In genomic region chr6:90825063-90825462, GRCm38 (mm10) we compare ENCODE assay signal across 14 mouse cellular contexts.
DNase-seq lines count a peak whose midpoint lies in the region; ATAC-seq and TF ChIP-seq lines count a peak whose summit lies in the region.
"Had no signal": no experiment of that assay in that cellular context is flagged by ENCODE, and none has a peak within 500 bp of the region (broad histone marks: within the 10 kb centered on the region; RNA-seq: fewer than 3 reads in every experiment).

No protein-coding gene starts in this region.

- no peak overlapping the region for H3K4me2 ChIP-seq in heart, postnatal 0 days (ENCODE audit: low read depth, low read length)
- 0 out of 2 replicates have a peak overlapping the region, but pooled peaks have one; percentile 8 for H3K4me2 ChIP-seq in liver, postnatal 0 days (ENCODE audit: low read depth, low read length)
- H3K4me2 ChIP-seq: heart, embryonic 12.5 days; hindbrain, embryonic 14.5 days; midbrain, embryonic 11.5 days; neural tube, embryonic 12.5 days had no signal

- 67% methylated on average over 2 of the region's 2 CpGs for WGBS in heart, postnatal 0 days
- WGBS in liver, postnatal 0 days (ENCODE audit: insufficient replicate concordance) = 49% methylated on average over 2 of the region's 2 CpGs

- 0 out of 2 replicates have a peak, but pooled peaks have one; percentile 3 for TF ChIP-seq CTCF in heart, postnatal 0 days (IDR thresholded peaks at IDR 0.05; ENCODE audit: low read depth)
- TF ChIP-seq CTCF in liver, postnatal 0 days (IDR thresholded peaks at IDR 0.05; ENCODE audit: low read depth) = peak; percentile 44

- intact Hi-C loops in left cerebral cortex, postnatal 36 days (cut with DNase I) = no loop called here

- TF ChIP-seq EP300 in heart, postnatal 0 days (IDR thresholded peaks at IDR 0.05; ENCODE audit: low read depth) = no peak
- no peak for TF ChIP-seq EP300 in liver, postnatal 0 days (IDR thresholded peaks at IDR 0.05; ENCODE audit: low read depth)

- H3K4me1 ChIP-seq in heart, postnatal 0 days (ENCODE audit: control insufficient read depth, insufficient read depth) = no peaks in the 10 kb centered on the region
- peaks cover 5% of the 10 kb centered on the region; the same call in 1 of the 2 replicates for H3K4me1 ChIP-seq in liver, postnatal 0 days (ENCODE audit: insufficient read depth)

- no peak overlapping the region for H3K27ac ChIP-seq in heart, postnatal 0 days (ENCODE audit: low read depth)
- H3K27ac ChIP-seq in liver, postnatal 0 days (ENCODE audit: low read depth) = no peak overlapping the region
- H3K27ac ChIP-seq: hindbrain, embryonic 14.5 days; neural tube, embryonic 12.5 days had no signal

- no peaks in the 10 kb centered on the region for H3K9me3 ChIP-seq in heart, postnatal 0 days (replicated peaks; ENCODE audit: control insufficient read depth, low read length)
- no peaks in the 10 kb centered on the region for H3K9me3 ChIP-seq in liver, postnatal 0 days (ENCODE audit: low read length)
- H3K9me3 ChIP-seq: heart, embryonic 12.5 days; neural tube, embryonic 12.5 days had no signal

- ATAC-seq in heart, postnatal 0 days (ENCODE audit: insufficient read depth, low read depth) = no peak
- peak; percentile 66 for ATAC-seq in liver, postnatal 0 days

- H3K36me3 ChIP-seq in heart, postnatal 0 days (replicated peaks; ENCODE audit: control insufficient read depth, insufficient read depth, low read length) = no peaks in the 10 kb centered on the region
- no peaks in the 10 kb centered on the region for H3K36me3 ChIP-seq in liver, postnatal 0 days (replicated peaks; ENCODE audit: insufficient read depth, low read length)
- H3K36me3 ChIP-seq in splenic B cell, adult 2 months (ENCODE audit: control insufficient read depth, insufficient read depth, low read length, poor library complexity, severe bottlenecking) = no peaks in the 10 kb centered on the region
- H3K36me3 ChIP-seq: heart, embryonic 12.5 days; neural tube, embryonic 12.5 days had no signal

- no peak overlapping the region for H3K9ac ChIP-seq in heart, postnatal 0 days (replicated peaks; ENCODE audit: low read depth, low read length)
- no peak overlapping the region for H3K9ac ChIP-seq in liver, postnatal 0 days (replicated peaks)
- H3K9ac ChIP-seq: heart, embryonic 12.5 days; hindbrain, embryonic 14.5 days; neural tube, embryonic 12.5 days had no signal

- no peak for DNase-seq in heart, postnatal 0 days (ENCODE audit: low spot score)
- DNase-seq in heart, adult 18-20 months = no peak
- DNase-seq in T-cell, adult 2 months (ENCODE audit: low spot score) = peak; percentile 7
- peak; percentile 45 for DNase-seq in liver, postnatal 0 days
- DNase-seq in splenic B cell, adult 2 months (ENCODE audit: low read depth, low spot score) = peak; percentile 89
- DNase-seq in left cerebral cortex, postnatal 36 days (ENCODE audit: low spot score in 2 of 2) = no peak
- no peak for DNase-seq in frontal cortex, postnatal 36 days (ENCODE audit: low spot score in 2 of 2)
- DNase-seq in frontal cortex, adult 2 months (ENCODE audit: extremely low spot score in 1 of 2, low spot score in 1 of 2) = no peak
- DNase-seq: kidney, adult 9 months; right cerebral cortex, postnatal 4 days had no signal

- H3K27me3 ChIP-seq in heart, postnatal 0 days (ENCODE audit: control insufficient read depth, insufficient read depth, low read length) = no peaks in the 10 kb centered on the region
- H3K27me3 ChIP-seq in liver, postnatal 0 days (ENCODE audit: insufficient read depth, low read length) = no peaks in the 10 kb centered on the region
- H3K27me3 ChIP-seq in splenic B cell, adult 2 months (ENCODE audit: control insufficient read depth, insufficient read depth, low read length, poor library complexity, severe bottlenecking) = no peaks in the 10 kb centered on the region
- H3K27me3 ChIP-seq: heart, embryonic 12.5 days; neural tube, embryonic 12.5 days had no signal

- H3K4me3 ChIP-seq in heart, postnatal 0 days (ENCODE audit: low read depth, low read length) = no peak overlapping the region
- no peak overlapping the region for H3K4me3 ChIP-seq in liver, postnatal 0 days (ENCODE audit: low read depth, low read length)
- H3K4me3 ChIP-seq: heart, embryonic 12.5 days; neural tube, embryonic 12.5 days had no signal

Comparison
In these comparisons a context has a peak if more than half of its experiments do, and no peak if none do; other contexts are left out.
1. DNase-seq: peak in T-cell, adult 2 months (single experiment), liver, postnatal 0 days (single experiment) and splenic B cell, adult 2 months (single experiment); none in heart, postnatal 0 days (single experiment), heart, adult 18-20 months (0 of 2), left cerebral cortex, postnatal 36 days (0 of 2), frontal cortex, postnatal 36 days (0 of 2) and frontal cortex, adult 2 months (0 of 2).